Mouse (Mus musculus): ENCODE measurements around the gene Rab11b. TPM values are rescaled to one million over a fixed set of nuclear protein-coding genes. Genes with fewer than 3 reads are reported as not detected.
"Not testable (repeated sequence)": the region's sequence is repeated elsewhere in the genome, so short reads cannot be mapped to it uniquely, and the experiment has no call there.

The Rab11b gene
- polyA plus RNA-seq, 1 experiment from 2014 or later: 359 TPM

- no peaks in the 10 kb centered on the region for H3K27me3 ChIP-seq (ENCODE audit: control insufficient read depth, insufficient read depth, low read length)
- ATAC-seq (ENCODE audit: low FRiP score): no peak
- no peak overlapping the region for H3K4me2 ChIP-seq (replicated peaks; ENCODE audit: low read depth, low read length)
- no peak for DNase-seq (ENCODE audit: low spot score)
- no peak overlapping the region for H3K4me3 ChIP-seq (ENCODE audit: low read depth, low read length)
- H3K36me3 ChIP-seq (ENCODE audit: control insufficient read depth, insufficient read depth, low read length): peaks cover 14% of the 10 kb centered on the region; the same call in 1 of the 2 replicates
- H3K9ac ChIP-seq (ENCODE audit: low read depth, low read length): no peak overlapping the region
- H3K4me1 ChIP-seq (replicated peaks; ENCODE audit: control insufficient read depth, insufficient read depth, low read length): no peaks in the 10 kb centered on the region
- H3K9me3 ChIP-seq (ENCODE audit: control insufficient read depth, low read length): 0 out of 2 replicates have a peak, but pooled peaks cover 3% of the 10 kb centered on the region
- no peak overlapping the region for H3K27ac ChIP-seq (ENCODE audit: low read depth, low read length)
- WGBS: 87% methylated on average over 5 of the region's 5 CpGs
These were observed 15.5 kb downstream of the Rab11b start for GRCm38 (mm10) chr17:33744686-33745384.

DNA sequence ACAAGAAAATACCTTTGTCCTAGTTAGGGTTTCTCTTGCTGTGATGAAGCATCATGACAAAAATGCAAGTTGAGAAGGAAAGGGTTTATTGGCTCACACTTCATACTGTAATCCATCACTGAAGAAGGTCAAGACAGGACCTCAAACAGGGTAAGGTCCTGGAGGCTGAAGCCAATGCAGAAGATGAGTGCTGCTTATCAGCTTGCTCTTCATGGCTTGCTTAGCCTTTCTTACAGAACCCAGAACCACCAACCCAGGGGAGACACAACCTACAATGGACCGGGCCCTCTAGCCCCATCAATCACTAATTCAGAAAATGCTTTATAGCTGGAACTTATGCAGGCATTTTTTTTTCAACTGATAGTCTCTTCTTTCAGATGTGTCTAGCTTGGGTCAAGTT is 17.9 kb downstream of the Rab11b start:
- H3K36me3 ChIP-seq (ENCODE audit: control insufficient read depth, insufficient read depth, low read length): 0 out of 2 replicates have a peak, but pooled peaks cover 7% of the 10 kb centered on the region
- H3K4me3 ChIP-seq (ENCODE audit: low read depth, low read length): no peak overlapping the region
- no peak overlapping the region for H3K27ac ChIP-seq (ENCODE audit: low read depth, low read length)
- 0 out of 2 replicates have a peak, but pooled peaks cover 3% of the 10 kb centered on the region for H3K9me3 ChIP-seq (ENCODE audit: control insufficient read depth, low read length)
- ATAC-seq (ENCODE audit: low FRiP score): no peak
- no peak for DNase-seq (ENCODE audit: low spot score)
- H3K4me2 ChIP-seq (replicated peaks; ENCODE audit: low read depth, low read length): no peak overlapping the region
- H3K27me3 ChIP-seq (ENCODE audit: control insufficient read depth, insufficient read depth, low read length): no peaks in the 10 kb centered on the region
- H3K9ac ChIP-seq (ENCODE audit: low read depth, low read length): no peak overlapping the region
- no peaks in the 10 kb centered on the region for H3K4me1 ChIP-seq (replicated peaks; ENCODE audit: control insufficient read depth, insufficient read depth, low read length)
- 95% methylated on average over 1 of the region's 1 CpGs for WGBS

- H3K27me3 ChIP-seq (ENCODE audit: control insufficient read depth, insufficient read depth, low read length); H3K4me2 ChIP-seq (replicated peaks; ENCODE audit: low read depth, low read length); DNase-seq (ENCODE audit: low spot score); H3K9ac ChIP-seq (ENCODE audit: low read depth, low read length); H3K36me3 ChIP-seq (ENCODE audit: control insufficient read depth, insufficient read depth, low read length); H3K4me3 ChIP-seq (ENCODE audit: low read depth, low read length); ATAC-seq (ENCODE audit: low FRiP score); H3K27ac ChIP-seq (ENCODE audit: low read depth, low read length); H3K9me3 ChIP-seq (ENCODE audit: control insufficient read depth, low read length); H3K4me1 ChIP-seq (replicated peaks; ENCODE audit: control insufficient read depth, insufficient read depth, low read length): not testable (repeated sequence)
- 82% methylated on average over 10 of the region's 10 CpGs for WGBS
These were observed 26.8 kb downstream of the Rab11b start for GRCm38 (mm10) chr17:33733526-33733925.

- H3K4me1 ChIP-seq (replicated peaks; ENCODE audit: control insufficient read depth, insufficient read depth, low read length); H3K9ac ChIP-seq (ENCODE audit: low read depth, low read length); DNase-seq (ENCODE audit: low spot score); H3K9me3 ChIP-seq (ENCODE audit: control insufficient read depth, low read length); H3K4me2 ChIP-seq (replicated peaks; ENCODE audit: low read depth, low read length); H3K36me3 ChIP-seq (ENCODE audit: control insufficient read depth, insufficient read depth, low read length); H3K27me3 ChIP-seq (ENCODE audit: control insufficient read depth, insufficient read depth, low read length); H3K27ac ChIP-seq (ENCODE audit: low read depth, low read length); H3K4me3 ChIP-seq (ENCODE audit: low read depth, low read length); ATAC-seq (ENCODE audit: low FRiP score): not testable (repeated sequence)
- WGBS: 77% methylated on average over 9 of the region's 9 CpGs
These were observed 27.7 kb downstream of the Rab11b start for GRCm38 (mm10) chr17:33732556-33733083.

GRCm38 (mm10) chr17:33729215-33729614 is 31.1 kb downstream of the Rab11b start:
- H3K27ac ChIP-seq (ENCODE audit: low read depth, low read length): no peak overlapping the region
- ATAC-seq (ENCODE audit: low FRiP score) (no peak), DNase-seq (ENCODE audit: low spot score) (no peak)
- H3K4me3 ChIP-seq (ENCODE audit: low read depth, low read length): no peak overlapping the region
- H3K4me1 ChIP-seq (replicated peaks; ENCODE audit: control insufficient read depth, insufficient read depth, low read length): no peaks in the 10 kb centered on the region
- WGBS: 79% methylated on average over 2 of the region's 2 CpGs
- H3K9me3 ChIP-seq (ENCODE audit: control insufficient read depth, low read length): no peaks in the 10 kb centered on the region
- no peaks in the 10 kb centered on the region for H3K27me3 ChIP-seq (ENCODE audit: control insufficient read depth, insufficient read depth, low read length)
- no peak overlapping the region for H3K4me2 ChIP-seq (replicated peaks; ENCODE audit: low read depth, low read length)
- H3K36me3 ChIP-seq (ENCODE audit: control insufficient read depth, insufficient read depth, low read length): no peaks in the 10 kb centered on the region
- H3K9ac ChIP-seq (ENCODE audit: low read depth, low read length): no peak overlapping the region

- Histone ChIP-seq H3K4me2 (replicated peaks; ENCODE audit: low read depth, low read length) (no peak overlapping the region), H3K27ac (ENCODE audit: low read depth, low read length) (no peak overlapping the region), H3K27me3 (ENCODE audit: control insufficient read depth, insufficient read depth, low read length) (no peaks in the 10 kb centered on the region), H3K9ac (ENCODE audit: low read depth, low read length) (no peak overlapping the region), H3K4me3 (ENCODE audit: low read depth, low read length) (no peak overlapping the region), H3K4me1 (replicated peaks; ENCODE audit: control insufficient read depth, insufficient read depth, low read length) (no peaks in the 10 kb centered on the region), H3K9me3 (ENCODE audit: control insufficient read depth, low read length) (no peaks in the 10 kb centered on the region), H3K36me3 (ENCODE audit: control insufficient read depth, insufficient read depth, low read length) (no peaks in the 10 kb centered on the region)
- DNase-seq (ENCODE audit: low spot score): no peak
- WGBS: 89% methylated on average over 2 of the region's 2 CpGs
- no peak for ATAC-seq (ENCODE audit: low FRiP score)
These were observed 31.9 kb downstream of the Rab11b start for GRCm38 (mm10) chr17:33728396-33728795.

GRCm38 (mm10) chr17:33719736-33720378 is 40.5 kb downstream of the Rab11b start:
- Histone ChIP-seq H3K9me3 (ENCODE audit: control insufficient read depth, low read length) (no peaks in the 10 kb centered on the region), H3K9ac (ENCODE audit: low read depth, low read length) (no peak overlapping the region), H3K4me3 (ENCODE audit: low read depth, low read length) (no peak overlapping the region), H3K4me1 (replicated peaks; ENCODE audit: control insufficient read depth, insufficient read depth, low read length) (no peaks in the 10 kb centered on the region), H3K27me3 (ENCODE audit: control insufficient read depth, insufficient read depth, low read length) (no peaks in the 10 kb centered on the region), H3K4me2 (replicated peaks; ENCODE audit: low read depth, low read length) (no peak overlapping the region), H3K36me3 (ENCODE audit: control insufficient read depth, insufficient read depth, low read length) (no peaks in the 10 kb centered on the region), H3K27ac (ENCODE audit: low read depth, low read length) (no peak overlapping the region)
- DNase-seq (ENCODE audit: low spot score) (no peak), ATAC-seq (ENCODE audit: low FRiP score) (no peak)
- 92% methylated on average over 7 of the region's 7 CpGs for WGBS

GRCm38 (mm10) chr17:33718944-33719725 is 41.2 kb downstream of the Rab11b start:
- Histone ChIP-seq H3K9me3 (ENCODE audit: control insufficient read depth, low read length) (no peaks in the 10 kb centered on the region), H3K36me3 (ENCODE audit: control insufficient read depth, insufficient read depth, low read length) (no peaks in the 10 kb centered on the region), H3K27ac (ENCODE audit: low read depth, low read length) (no peak overlapping the region), H3K9ac (ENCODE audit: low read depth, low read length) (no peak overlapping the region), H3K4me3 (ENCODE audit: low read depth, low read length) (peak overlapping the region; percentile 82), H3K27me3 (ENCODE audit: control insufficient read depth, insufficient read depth, low read length) (no peaks in the 10 kb centered on the region), H3K4me2 (replicated peaks; ENCODE audit: low read depth, low read length) (no peak overlapping the region; the same call in 1 of the 2 replicates), H3K4me1 (replicated peaks; ENCODE audit: control insufficient read depth, insufficient read depth, low read length) (no peaks in the 10 kb centered on the region)
- WGBS: 50% methylated on average over 10 of the region's 10 CpGs
- DNase-seq (ENCODE audit: low spot score) (peak; percentile 4), ATAC-seq (ENCODE audit: low FRiP score) (peak; percentile 15; the same call in 1 of the 2 replicates)
